Mouse (Mus musculus) ES-E14 (cell line): ENCODE results near the gene Tmigd3. TPM values are rescaled to one million over a fixed set of nuclear protein-coding genes. Genes with fewer than 3 reads are reported as not detected.

Experiments
- DNase-seq: peaks from one replicate; pipeline ENCODE4 v3.0.0-alpha.2; 2013; ENCODE audit warnings: low read depth, low spot score
- H3K27ac ChIP-seq: 2 replicates; pipeline ENCODE4 v1.5.1; 2012; ENCODE audit warnings: low read depth, mild to moderate bottlenecking, low read length, moderate library complexity, mixed read lengths; ENCODE audit not compliant: poor library complexity, insufficient read depth, severe bottlenecking
- H3K36me3 ChIP-seq: 2 replicates; pipeline ENCODE4 v1.6.1; 2012; ENCODE audit warnings: mild to moderate bottlenecking, low read length, moderate library complexity, mixed read lengths; ENCODE audit not compliant: control insufficient read depth, poor library complexity, insufficient read depth, severe bottlenecking
- H3K4me1 ChIP-seq, 2 experiments: fragments of 150-350 bp in 1 of 2; sonication (generic) in 1 of 2; 2 replicates each; pipeline ENCODE4 v1.6.1; 2012; ENCODE audit warnings: low read length in 2 of 2, mild to moderate bottlenecking in 1 of 2, mixed read lengths in 1 of 2; ENCODE audit not compliant: control insufficient read depth in 2 of 2, insufficient read depth in 2 of 2, poor library complexity in 1 of 2
- H3K4me3 ChIP-seq, 2 experiments: fragments of 150-350 bp in 1 of 2; sonication (generic) in 1 of 2; 2 replicates each; pipeline ENCODE4 v1.5.1; 2012; ENCODE audit warnings: low read length in 2 of 2, low read depth in 1 of 2, mild to moderate bottlenecking in 1 of 2, mixed read lengths in 1 of 2; ENCODE audit not compliant: insufficient read depth in 1 of 2, poor library complexity in 1 of 2, severe bottlenecking in 1 of 2
- H3K9ac ChIP-seq: 2 replicates; pipeline ENCODE4 v1.6.1; 2012; ENCODE audit warnings: low read depth, mild to moderate bottlenecking, low read length, mixed read lengths; ENCODE audit not compliant: poor library complexity, insufficient read depth, severe bottlenecking
- H3K9me3 ChIP-seq: fragments of 150-350 bp; sonication (generic); 2 replicates; pipeline ENCODE4 v1.6.1; 2012; ENCODE audit warnings: low read depth, mild to moderate bottlenecking, low read length; ENCODE audit not compliant: control insufficient read depth, insufficient read depth
- CHD2 ChIP-seq: IDR thresholded peaks from 2 replicates; pipeline ENCODE4 v1.6.1; 2014; ENCODE audit warnings: mild to moderate bottlenecking, low read depth, low read length, inconsistent platforms
- HCFC1 ChIP-seq: IDR thresholded peaks from 2 replicates; pipeline ENCODE4 v1.6.1; 2012; ENCODE audit warnings: low read length, inconsistent platforms, borderline replicate concordance; ENCODE audit not compliant: insufficient read depth
- MAFK ChIP-seq: IDR thresholded peaks from 2 replicates; pipeline ENCODE4 v1.6.1; 2014; ENCODE audit warnings: mild to moderate bottlenecking, low read depth, low read length, inconsistent platforms; ENCODE audit not compliant: insufficient read depth
- ZC3H11A ChIP-seq: IDR thresholded peaks from 2 replicates; pipeline ENCODE4 v1.6.1; 2012; ENCODE audit warnings: low read depth, mild to moderate bottlenecking, inconsistent platforms, low read length, borderline replicate concordance
- ZNF384 ChIP-seq: IDR thresholded peaks from 2 replicates; pipeline ENCODE4 v1.6.1; 2012; ENCODE audit warnings: low read depth, low read length, inconsistent platforms
- in situ Hi-C, 2 experiments: fragments of 600-800 bp; cut with MboI; formaldehyde crosslinking; loops; one replicate each; pipeline ENCODE4 v1.15.1; 2025; ENCODE audit warnings: low sequenced_read_pairs in 2 of 2, inconsistent platforms in 1 of 2; ENCODE audit not compliant: unreplicated experiment in 2 of 2
- total RNA-seq: library from RNA; depleted of rRNA; stranded (reverse); fragments of 300-350 nt; gene quantifications from 2 replicates; pipeline ENCODE4 v1.2.3, GENCODE M21; 2012

Tmigd3 gene
- total RNA-seq, 1 experiment = not detected

DNA sequence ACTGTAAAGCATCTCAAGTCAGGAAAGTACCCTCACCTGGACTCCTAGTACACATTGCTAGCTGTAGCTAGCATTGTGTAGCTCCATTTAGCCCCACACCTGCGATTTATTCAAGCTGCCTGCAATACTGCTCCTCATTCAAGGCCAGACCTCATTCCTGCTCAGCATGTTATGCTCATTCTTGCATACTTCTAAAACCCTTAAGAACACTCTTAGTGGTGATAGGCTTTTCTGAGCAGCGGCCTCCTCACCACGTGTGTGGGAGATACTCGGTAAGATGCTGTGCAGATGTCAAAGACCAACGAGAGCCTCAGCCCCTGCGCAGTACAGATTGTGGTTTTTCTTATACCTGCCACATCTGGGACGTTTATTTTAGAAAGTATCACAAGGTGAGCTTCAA is 59.1 kb downstream of the Tmigd3 start:
- Histone ChIP-seq H3K27ac (no peak overlapping the region), H3K36me3 (no peaks in the 10 kb centered on the region), H3K9me3 (no peaks in the 10 kb centered on the region), H3K4me1 (peaks cover 4 to 7% of the 10 kb centered on the region in 2 experiments; a peak in 2 of 4 replicates), H3K9ac (no peak overlapping the region), H3K4me3 (no peak overlapping the region)
- DNase-seq = no peak
- no peak for TF ChIP-seq MAFK
- no peak for TF ChIP-seq ZNF384
- no peak for TF ChIP-seq HCFC1
- no peak for TF ChIP-seq ZC3H11A
- TF ChIP-seq CHD2 = no peak
- in situ Hi-C loops = no loop called here

- no peak overlapping the region for H3K27ac ChIP-seq
- H3K36me3 ChIP-seq = no peaks in the 10 kb centered on the region
- H3K4me1 ChIP-seq = peaks cover 4 to 7% of the 10 kb centered on the region in 2 experiments; a peak in 2 of 4 replicates
- no peak overlapping the region for H3K4me3 ChIP-seq
- no peaks in the 10 kb centered on the region for H3K9me3 ChIP-seq
- no peak for DNase-seq
- in situ Hi-C loops = no loop called here
- no peak overlapping the region for H3K9ac ChIP-seq
- no peak for TF ChIP-seq ZNF384
- TF ChIP-seq ZC3H11A = no peak
- TF ChIP-seq HCFC1 = no peak
- no peak for TF ChIP-seq MAFK
- TF ChIP-seq CHD2 = no peak
Measured at GRCm38 (mm10) chr3:105931095-105931494, 60.4 kb downstream of the Tmigd3 start.

GRCm38 (mm10) chr3:105932240-105933071 is 61.8 kb downstream of the Tmigd3 start, which contains the start of gene I830077J02Rik:
TSS of gene I830077J02Rik (minus strand) at chr3:105932664.
- no peak for DNase-seq
- in situ Hi-C loops = no loop called here
- Histone ChIP-seq H3K9ac (no peak within 1 kb of the TSS), H3K9me3 (no peaks in the 10 kb centered on the region), H3K27ac (no peak within 1 kb of the TSS), H3K4me1 (peaks cover 4 to 7% of the 10 kb centered on the region in 2 experiments; a peak in 2 of 4 replicates), H3K36me3 (no peaks in the 10 kb centered on the region; the same call in 1 of the 2 replicates), H3K4me3 (no peak within 1 kb of the TSS)
- TF ChIP-seq ZNF384 (no peak), MAFK (no peak), CHD2 (no peak), HCFC1 (no peak), ZC3H11A (no peak)

- Histone ChIP-seq H3K9ac (no peak overlapping the region), H3K9me3 (no peaks in the 10 kb centered on the region), H3K4me1 (peaks cover 0 to 3% of the 10 kb centered on the region in 2 experiments; a peak in 1 of 4 replicates), H3K4me3 (no peak overlapping the region), H3K36me3 (no peaks in the 10 kb centered on the region; the same call in 1 of the 2 replicates), H3K27ac (no peak overlapping the region)
- in situ Hi-C loops = no loop called here
- DNase-seq = no peak
- no peak for TF ChIP-seq ZNF384
Measured at GRCm38 (mm10) chr3:105933926-105934325, 63.2 kb downstream of the Tmigd3 start.
